Mouse (Mus musculus): ENCODE measurements around the gene Tnc.
"Not testable (repeated sequence)": the region's sequence is repeated elsewhere in the genome, so short reads cannot be mapped to it uniquely, and the experiment has no call there.

Gene Tnc

GRCm38 (mm10) chr4:63961858-63962468 lies 84.9 kb downstream of the Tnc start:
- no peak for DNase-seq (ENCODE audit: low spot score)

DNA sequence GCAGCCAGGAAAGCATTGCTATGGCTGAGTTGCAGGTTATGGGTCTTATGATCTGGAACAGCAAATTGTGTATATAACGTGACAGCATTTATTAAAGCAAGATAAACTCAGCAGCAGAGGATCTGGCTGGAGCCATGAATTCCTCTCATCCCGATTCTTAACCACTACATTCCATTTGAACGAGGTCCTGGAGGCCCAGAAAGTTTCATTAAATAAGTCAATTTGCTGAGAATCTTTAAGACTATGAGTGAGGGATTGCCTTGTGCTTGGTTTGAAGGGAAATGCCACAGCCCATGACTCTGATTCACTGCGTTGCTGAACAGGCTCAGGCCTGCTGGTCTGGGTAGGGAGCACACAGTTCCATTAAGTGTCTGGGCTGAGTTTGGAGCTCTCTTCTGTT lies 88.2 kb downstream of the Tnc start:
- DNase-seq (ENCODE audit: low spot score), result no peak

DNA sequence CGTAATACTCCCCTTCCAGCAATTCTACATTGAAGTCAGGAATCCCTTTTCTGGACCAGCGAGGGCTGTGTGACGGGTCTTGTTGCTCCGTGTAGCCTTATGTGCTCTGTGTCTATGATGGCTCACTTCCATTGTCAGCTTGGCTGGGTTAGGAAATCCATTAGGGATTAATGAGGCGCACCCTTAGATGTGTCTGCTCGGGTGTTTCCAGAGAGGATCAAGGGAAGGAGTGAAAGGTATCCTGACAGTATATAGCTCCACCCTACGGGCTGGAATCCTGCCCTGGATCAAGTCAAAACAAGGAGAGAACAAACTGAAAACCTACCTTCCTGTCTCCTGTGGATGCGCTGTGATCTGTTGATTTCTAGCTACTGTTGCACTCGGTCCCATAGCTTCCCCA lies 96.8 kb downstream of the Tnc start:
- DNase-seq (ENCODE audit: low spot score), result no peak

DNA sequence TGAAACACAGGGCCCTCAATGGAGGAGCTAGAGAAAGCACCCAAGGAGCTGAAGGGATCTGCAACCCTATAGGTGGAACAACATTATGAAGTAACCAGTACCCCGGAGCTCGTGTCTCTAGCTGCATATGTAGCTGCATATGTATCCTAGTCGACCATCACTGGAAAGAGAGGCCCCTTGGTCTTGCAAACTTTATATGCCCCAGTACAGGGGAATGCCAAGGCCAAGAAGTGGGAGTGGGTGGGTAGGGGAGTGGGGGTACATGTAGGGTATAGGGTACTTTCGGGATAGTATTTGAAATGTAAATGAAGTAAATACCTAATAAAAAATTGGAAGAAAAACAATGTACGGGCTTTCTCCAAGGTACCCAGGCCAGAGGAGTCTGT lies 98.1 kb downstream of the Tnc start:
- not testable (repeated sequence) for DNase-seq (ENCODE audit: low spot score)

GRCm38 (mm10) chr4:63948066-63948687 lies 98.6 kb downstream of the Tnc start:
- DNase-seq (ENCODE audit: low spot score), result peak; percentile 24

- no peak for DNase-seq (ENCODE audit: low spot score)
Observed at GRCm38 (mm10) chr4:63943813-63944212, 103.0 kb downstream of the Tnc start.

DNA sequence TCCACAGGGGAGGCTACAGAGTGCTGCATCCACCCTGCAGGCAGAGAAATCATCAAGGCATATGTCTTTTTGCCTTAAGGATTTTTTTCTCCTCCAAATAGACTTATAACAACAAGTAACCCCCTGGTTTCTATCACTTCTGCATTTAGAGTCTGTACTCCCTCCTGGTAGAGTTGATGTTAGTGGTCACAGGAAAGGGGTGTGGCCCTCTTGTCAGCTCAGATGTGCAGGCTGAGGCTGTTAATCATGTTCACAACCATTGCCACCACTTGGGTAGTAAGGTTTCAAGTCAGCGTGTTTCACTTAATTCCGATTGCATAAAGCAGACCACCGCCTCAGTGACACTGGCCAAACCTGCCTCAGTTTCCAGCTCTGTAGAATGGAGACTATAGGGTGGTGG lies 103.9 kb downstream of the Tnc start:
- DNase-seq (ENCODE audit: low spot score), result no peak

- no peak for DNase-seq (ENCODE audit: low spot score)
Observed at GRCm38 (mm10) chr4:63941420-63941819, 105.4 kb downstream of the Tnc start.

GRCm38 (mm10) chr4:63939428-63939827 lies 107.4 kb downstream of the Tnc start:
- DNase-seq (ENCODE audit: low spot score), result no peak

DNA sequence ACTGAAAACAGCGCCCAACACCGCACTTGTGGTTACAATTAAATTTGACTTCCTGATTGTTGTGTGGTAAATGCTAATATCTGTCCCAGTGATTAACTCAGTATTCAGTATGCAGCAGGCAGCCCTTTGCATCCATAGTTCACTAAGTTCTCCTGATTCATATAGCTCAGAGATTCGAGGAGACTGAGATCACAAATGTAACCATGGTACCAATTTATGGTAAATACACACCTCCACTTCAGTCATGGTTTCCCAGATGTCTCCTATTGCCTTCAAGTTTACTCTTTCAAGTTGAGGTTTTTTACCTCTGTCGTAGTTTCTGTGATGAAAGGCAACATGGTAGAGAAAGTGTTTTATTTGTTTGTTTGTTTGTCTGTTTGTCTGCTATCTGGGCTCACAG lies 110.9 kb downstream of the Tnc start:
- no peak for DNase-seq (ENCODE audit: low spot score)

DNA sequence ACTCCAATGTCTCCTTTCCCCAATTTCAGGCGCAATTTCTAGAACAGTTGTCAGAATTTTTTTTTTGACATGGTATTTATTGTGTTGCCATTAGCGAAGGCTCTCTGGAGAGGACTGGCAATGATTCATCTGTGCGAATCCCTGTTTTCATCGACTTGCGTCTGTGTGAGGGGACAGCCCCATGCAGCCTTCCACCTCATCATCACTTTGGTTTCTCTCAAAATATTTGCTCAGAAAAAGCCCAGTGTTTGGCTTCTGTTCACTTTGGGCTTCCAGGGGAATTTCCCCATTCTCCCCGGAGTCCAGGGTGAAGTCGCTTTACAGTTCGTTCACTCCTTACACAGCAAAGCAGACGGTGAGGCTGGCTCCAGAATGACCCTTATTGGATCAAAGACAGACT lies 111.5 kb downstream of the Tnc start:
- no peak for DNase-seq (ENCODE audit: low spot score)

DNA sequence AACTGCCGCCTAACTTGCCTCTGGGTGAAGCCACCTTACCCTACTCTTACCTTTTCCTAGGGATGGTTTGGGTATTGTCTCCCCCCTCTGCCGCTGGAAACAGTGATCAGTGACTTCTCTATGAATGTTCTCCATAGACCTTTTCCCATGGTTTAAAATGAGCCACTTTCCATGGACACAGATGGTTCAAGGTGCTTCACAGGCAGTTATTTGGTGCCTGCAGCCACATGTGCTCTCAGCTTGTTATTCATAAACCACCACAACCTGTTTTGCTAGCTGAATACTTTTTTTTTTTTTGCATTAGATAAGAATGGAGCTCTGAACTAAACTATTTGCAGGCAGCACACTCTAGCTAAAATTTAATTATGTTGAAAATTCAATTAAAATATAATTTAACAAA lies 116.0 kb downstream of the Tnc start:
- no peak for DNase-seq (ENCODE audit: low spot score)

- no peak for DNase-seq (ENCODE audit: low spot score)
Observed at GRCm38 (mm10) chr4:63929490-63929889, 117.3 kb downstream of the Tnc start.

DNA sequence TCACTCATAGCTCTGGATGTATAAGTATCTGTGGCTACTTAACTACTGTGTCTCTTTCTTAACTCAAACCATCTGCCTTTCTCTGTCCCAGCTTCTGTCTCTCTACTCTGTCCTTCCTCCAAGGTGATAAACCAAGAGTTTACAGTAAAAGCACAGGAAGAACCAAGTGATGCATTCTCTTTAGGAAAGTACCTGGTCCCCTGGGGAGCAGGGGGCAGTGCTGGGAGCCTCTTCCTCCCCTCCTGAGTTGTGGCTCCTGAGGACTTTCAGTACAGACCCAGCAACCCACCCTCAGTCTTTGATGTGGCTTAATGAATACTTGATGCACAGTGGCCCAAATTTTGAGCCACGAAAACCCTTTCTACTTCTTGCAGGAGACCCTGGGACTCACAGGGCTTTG lies 118.6 kb downstream of the Tnc start:
- DNase-seq (ENCODE audit: low spot score), result no peak

DNA sequence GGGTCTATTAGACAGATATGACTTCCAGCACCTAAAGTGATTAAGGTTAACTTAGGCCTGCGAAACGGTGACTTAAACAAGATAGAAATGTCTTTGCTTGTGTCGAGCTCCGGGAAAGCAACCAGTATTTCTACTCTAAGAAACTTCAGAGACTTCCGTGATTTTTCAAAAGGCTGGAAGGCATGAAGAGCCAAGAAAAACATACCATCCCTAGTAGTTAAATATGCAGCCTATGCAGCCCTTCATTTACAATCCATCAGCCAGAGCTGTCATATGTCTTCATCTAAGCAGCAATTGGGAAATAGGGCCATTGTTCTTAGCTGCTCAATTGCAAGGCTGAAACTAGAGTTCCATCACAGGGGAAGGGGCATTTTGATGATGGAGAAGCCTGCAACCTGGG lies 129.6 kb downstream of the Tnc start:
- no peak for DNase-seq (ENCODE audit: low spot score)

DNA sequence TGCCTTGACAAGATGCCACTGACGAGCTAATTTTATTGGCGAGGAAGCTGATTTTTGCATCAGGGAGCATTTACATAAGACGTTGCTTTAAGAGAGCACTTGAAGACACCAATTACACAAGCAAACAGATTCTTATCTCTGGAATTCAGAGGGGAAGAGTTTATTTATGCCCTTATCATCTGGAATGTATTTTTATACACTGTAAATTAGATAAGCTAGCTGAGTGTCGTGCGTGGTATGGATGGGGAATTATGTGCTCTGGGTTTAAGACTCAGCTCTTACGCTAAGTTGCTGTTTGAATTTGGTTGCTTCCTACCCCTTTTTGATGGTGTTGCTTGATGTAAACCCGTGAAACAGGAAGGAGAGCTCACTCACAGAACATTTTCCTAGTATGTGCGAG lies 130.1 kb downstream of the Tnc start:
- no peak for DNase-seq (ENCODE audit: low spot score)

DNA sequence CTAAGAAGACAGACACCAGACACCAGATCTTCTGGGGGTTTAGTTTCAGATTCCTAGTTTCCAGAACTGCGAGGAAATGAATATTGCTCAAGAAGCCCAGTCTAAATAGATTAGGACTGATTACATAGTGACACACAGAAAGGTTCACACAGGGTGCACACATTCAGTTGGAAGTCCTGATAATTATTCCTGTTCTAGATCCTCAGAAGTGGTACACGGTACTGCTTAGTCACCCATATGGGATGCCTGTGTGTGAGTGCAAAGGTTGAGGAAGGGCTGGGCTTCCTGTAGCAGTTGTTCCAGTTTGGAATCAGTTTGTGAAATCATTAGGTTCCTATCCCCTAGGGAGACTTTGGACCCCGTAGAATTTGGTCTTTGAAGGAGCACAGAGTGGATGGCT lies 130.5 kb downstream of the Tnc start:
- DNase-seq (ENCODE audit: low spot score), result no peak

Data from MN1 (cell line).